Mouse (Mus musculus): ENCODE measurements around the gene Rab3c.

GRCm38 (mm10) chr13:110251453-110251852 lies 29.3 kb downstream of the Rab3c start:
- no peak for TF ChIP-seq CTCF (IDR thresholded peaks at IDR 0.05; ENCODE audit: insufficient read depth, low read length)
- TF ChIP-seq POLR2A (IDR thresholded peaks at IDR 0.05; ENCODE audit: borderline replicate concordance, extremely low read depth, low read depth, low read length): no peak
